Mouse (Mus musculus): ENCODE data around the gene Copz2.

GRCm38 (mm10) chr11:96834127-96834526 lies 15.5 kb upstream of the Copz2 start:
- TF ChIP-seq CTCF (IDR thresholded peaks at IDR 0.05; ENCODE audit: low read depth, low read length) (no peak), EP300 (IDR thresholded peaks at IDR 0.05; ENCODE audit: insufficient read depth, low read depth, low read length) (no peak), POLR2A (IDR thresholded peaks at IDR 0.05; ENCODE audit: insufficient read depth, low read length) (no peak)
